In genomic region chr2:59811247-59811646, GRCm38 (mm10) we compare ENCODE assay signal across 24 mouse cellular contexts.
A peak's percentile ranks its signal among the peaks of the same experiment; 100 is the strongest.
DNase-seq lines count a peak whose midpoint lies in the region; ATAC-seq and TF ChIP-seq lines count a peak whose summit lies in the region.
"Had no signal": no experiment of that assay in that cellular context is flagged by ENCODE, and none has a peak within 500 bp of the region (broad histone marks: within the 10 kb centered on the region; RNA-seq: fewer than 3 reads in every experiment).

No protein-coding gene starts in this region.

- DNase-seq in heart, adult 2 months = no peak
- no peak for DNase-seq in heart, postnatal 4 days
- peak; percentile 34 to 43 for DNase-seq in heart, postnatal 10 days
- no peak for DNase-seq in heart, adult 9 months (ENCODE audit: low spot score in 2 of 2)
- no peak for DNase-seq in lung, adult 2 months
- DNase-seq in stomach, postnatal 0 days (ENCODE audit: low spot score) = no peak
- DNase-seq: cerebellum, adult 8-10 months; cerebellum, postnatal 36 days; embryo, embryonic 11 days; kidney, adult 18-20 months; kidney, postnatal 10 days; lung, adult 18-20 months; right cerebral cortex, adult 18-20 months; right cerebral cortex, postnatal 4 days; thymus, postnatal 25 days had no signal

- H3K27me3 ChIP-seq in heart, adult 2 months (ENCODE audit: control insufficient read depth, insufficient read depth, low read length) = no peaks in the 10 kb centered on the region
- no peaks in the 10 kb centered on the region for H3K27me3 ChIP-seq in lung, embryonic 15.5 days
- no peaks in the 10 kb centered on the region for H3K27me3 ChIP-seq in stomach, postnatal 0 days (ENCODE audit: control insufficient read depth, insufficient read depth, low read length)
- H3K27me3 ChIP-seq in neural tube, embryonic 15.5 days (replicated peaks) = no peaks in the 10 kb centered on the region
- H3K27me3 ChIP-seq: embryonic facial prominence, embryonic 13.5 days; limb, embryonic 13.5 days; liver, embryonic 12.5 days had no signal

- 3% methylated on average over 1 of the region's 1 CpGs for WGBS in heart, adult 2 months
- WGBS in lung, embryonic 15.5 days = 42% methylated on average over 1 of the region's 1 CpGs
- 50% methylated on average over 1 of the region's 1 CpGs for WGBS in lung, adult 2 months
- 50% methylated on average over 1 of the region's 1 CpGs for WGBS in stomach, postnatal 0 days
- 63% methylated on average over 1 of the region's 1 CpGs for WGBS in neural tube, embryonic 15.5 days

- peak overlapping the region; percentile 54 for H3K27ac ChIP-seq in heart, adult 2 months
- peak overlapping the region; percentile 33; the same call in 1 of the 2 replicates for H3K27ac ChIP-seq in lung, embryonic 15.5 days
- peak overlapping the region; percentile 30; the same call in 1 of the 2 replicates for H3K27ac ChIP-seq in stomach, postnatal 0 days (replicated peaks)
- no peak overlapping the region for H3K27ac ChIP-seq in neural tube, embryonic 15.5 days (replicated peaks)
- H3K27ac ChIP-seq: embryonic facial prominence, embryonic 13.5 days; hindbrain, embryonic 10.5 days; limb, embryonic 13.5 days; liver, embryonic 12.5 days; midbrain, embryonic 10.5 days had no signal

- TF ChIP-seq POLR2A in heart, adult 2 months (IDR thresholded peaks at IDR 0.05; ENCODE audit: insufficient read depth, low read depth, low read length) = no peak
- no peak for TF ChIP-seq POLR2A in lung, adult 2 months (IDR thresholded peaks at IDR 0.05; ENCODE audit: borderline replicate concordance, extremely low read depth, low read depth, low read length)

- TF ChIP-seq EP300 in heart, adult 2 months (IDR thresholded peaks at IDR 0.05; ENCODE audit: insufficient read depth, low read depth, low read length) = no peak
- TF ChIP-seq EP300 in stomach, postnatal 0 days (optimal IDR thresholded peaks at IDR 0.05) = no peak

- no peak overlapping the region for H3K9ac ChIP-seq in heart, adult 2 months (ENCODE audit: low read depth, low read length)
- no peak overlapping the region for H3K9ac ChIP-seq in lung, embryonic 15.5 days
- no peak overlapping the region for H3K9ac ChIP-seq in stomach, postnatal 0 days (ENCODE audit: low read length)
- H3K9ac ChIP-seq in neural tube, embryonic 15.5 days (replicated peaks) = no peak overlapping the region
- H3K9ac ChIP-seq: embryonic facial prominence, embryonic 13.5 days; limb, embryonic 13.5 days; liver, embryonic 12.5 days had no signal

- peaks cover 4% of the 10 kb centered on the region; the same call in 1 of the 2 replicates for H3K36me3 ChIP-seq in heart, adult 2 months (ENCODE audit: control insufficient read depth, insufficient read depth, low read length)
- H3K36me3 ChIP-seq in lung, embryonic 15.5 days = peaks cover 20% of the 10 kb centered on the region
- H3K36me3 ChIP-seq in stomach, postnatal 0 days (ENCODE audit: control insufficient read depth, insufficient read depth, low read length) = peaks cover 13% of the 10 kb centered on the region
- no peaks in the 10 kb centered on the region for H3K36me3 ChIP-seq in neural tube, embryonic 15.5 days
- H3K36me3 ChIP-seq: liver, embryonic 12.5 days had no signal

- no peak overlapping the region for H3K4me3 ChIP-seq in heart, adult 2 months
- H3K4me3 ChIP-seq in lung, embryonic 15.5 days = no peak overlapping the region
- H3K4me3 ChIP-seq in lung, adult 2 months (replicated peaks; ENCODE audit: extremely low read depth, low read depth, low read length) = no peak overlapping the region
- H3K4me3 ChIP-seq in stomach, postnatal 0 days (ENCODE audit: low read depth, low read length) = no peak overlapping the region
- H3K4me3 ChIP-seq in neural tube, embryonic 15.5 days (replicated peaks) = no peak overlapping the region
- H3K4me3 ChIP-seq: embryonic facial prominence, embryonic 13.5 days; hindbrain, embryonic 10.5 days; limb, embryonic 13.5 days; liver, embryonic 12.5 days; midbrain, embryonic 10.5 days had no signal

- ATAC-seq in lung, embryonic 15.5 days (ENCODE audit: borderline replicate concordance, extremely low read depth, low FRiP score, low TSS enrichment) = no peak
- no peak for ATAC-seq in stomach, postnatal 0 days (ENCODE audit: low FRiP score, low TSS enrichment)
- no peak for ATAC-seq in neural tube, embryonic 15.5 days (ENCODE audit: low FRiP score)
- ATAC-seq: activated CD4-positive, CD25-positive, alpha-beta regulatory T cell, adult 4 months; forebrain, embryonic 14.5 days; liver, embryonic 12.5 days had no signal

- H3K9me3 ChIP-seq in lung, embryonic 15.5 days = no peaks in the 10 kb centered on the region
- H3K9me3 ChIP-seq in stomach, postnatal 0 days (ENCODE audit: control insufficient read depth, low read length) = no peaks in the 10 kb centered on the region
- no peaks in the 10 kb centered on the region for H3K9me3 ChIP-seq in neural tube, embryonic 15.5 days (replicated peaks)
- H3K9me3 ChIP-seq: embryonic facial prominence, embryonic 13.5 days; hindbrain, embryonic 10.5 days; limb, embryonic 13.5 days; liver, embryonic 12.5 days; midbrain, embryonic 10.5 days had no signal

- no peak for TF ChIP-seq CTCF in heart, adult 2 months (IDR thresholded peaks at IDR 0.05)
- TF ChIP-seq CTCF in lung, adult 2 months (IDR thresholded peaks at IDR 0.05; ENCODE audit: insufficient read depth, low read length) = no peak
- TF ChIP-seq CTCF in stomach, postnatal 0 days (IDR thresholded peaks at IDR 0.05; ENCODE audit: low read depth) = no peak

- peaks cover 15% of the 10 kb centered on the region for H3K4me1 ChIP-seq in heart, adult 2 months (ENCODE audit: control insufficient read depth, insufficient read depth, low read length)
- H3K4me1 ChIP-seq in lung, embryonic 15.5 days = 0 out of 2 replicates have a peak, but pooled peaks cover 3% of the 10 kb centered on the region
- peaks cover 13% of the 10 kb centered on the region for H3K4me1 ChIP-seq in lung, adult 2 months (ENCODE audit: control insufficient read depth, insufficient read depth, low read length)
- H3K4me1 ChIP-seq in stomach, postnatal 0 days (replicated peaks; ENCODE audit: control insufficient read depth, insufficient read depth) = no peaks in the 10 kb centered on the region
- H3K4me1 ChIP-seq in neural tube, embryonic 15.5 days = 0 out of 2 replicates have a peak, but pooled peaks cover 10% of the 10 kb centered on the region
- H3K4me1 ChIP-seq: embryonic facial prominence, embryonic 13.5 days; limb, embryonic 13.5 days; liver, embryonic 12.5 days had no signal

- H3K79me2 ChIP-seq in heart, adult 2 months (replicated peaks; ENCODE audit: control insufficient read depth, insufficient read depth, low read length) = no peaks in the 10 kb centered on the region

- no peak overlapping the region for H3K4me2 ChIP-seq in lung, embryonic 15.5 days
- no peak overlapping the region for H3K4me2 ChIP-seq in stomach, postnatal 0 days (replicated peaks; ENCODE audit: low read depth)
- H3K4me2 ChIP-seq in neural tube, embryonic 15.5 days = no peak overlapping the region
- H3K4me2 ChIP-seq: embryonic facial prominence, embryonic 13.5 days; limb, embryonic 13.5 days; liver, embryonic 12.5 days had no signal

- intact Hi-C loops in heart, adult 2 months (cut with DNase I) = loop anchor here (5.0 kb wide), 1 partner anchor 71 kb away; the partner anchor contains the start of gene Wdsub1
- intact Hi-C loops in heart, postnatal 10 days (cut with DNase I) = no loop called here

Comparison
In these comparisons a context has a peak if more than half of its experiments do, and no peak if none do; other contexts are left out.
1. DNase-seq: peak in heart, postnatal 10 days (2 of 2); none in heart, adult 2 months (0 of 2), heart, postnatal 4 days (single experiment), heart, adult 9 months (0 of 2), lung, adult 2 months (single experiment) and stomach, postnatal 0 days (single experiment).